Mouse (Mus musculus) midbrain, embryonic 14.5 days (tissue): ENCODE data around the gene Ap3m1. TPM values are rescaled to one million over a fixed set of nuclear protein-coding genes. Genes with fewer than 3 reads are reported as not detected.

Source experiments
- ATAC-seq: fragments of 200-750 bp; cut with Nextera tagmentation; 2 replicates; pipeline ENCODE4 v1.8.0; 2017; ENCODE audit warnings: moderate number of reproducible peaks, moderate library complexity; ENCODE audit not compliant: low FRiP score, low TSS enrichment
- DNase-seq: peaks from one replicate; pipeline ENCODE4 v3.0.0-alpha.2; 2015
- H3K27ac ChIP-seq: fragments of 300-500 bp; sonication (generic); replicated peaks from 2 replicates; pipeline ENCODE4 v1.5.1; 2014; ENCODE audit warnings: mild to moderate bottlenecking, low read depth, low read length, moderate library complexity
- H3K27me3 ChIP-seq: fragments of 300-500 bp; sonication (generic); 2 replicates; pipeline ENCODE4 v1.6.1; 2014; ENCODE audit warnings: low read length, control low read depth, mixed read lengths; ENCODE audit not compliant: control insufficient read depth, insufficient read depth
- H3K36me3 ChIP-seq: fragments of 300-500 bp; sonication (generic); 2 replicates; pipeline ENCODE4 v1.6.1; 2014; ENCODE audit warnings: low read length, control low read depth; ENCODE audit not compliant: control insufficient read depth, insufficient read depth
- H3K4me1 ChIP-seq: fragments of 300-500 bp; sonication (generic); 2 replicates; pipeline ENCODE4 v1.6.1; 2014; ENCODE audit warnings: mild to moderate bottlenecking, antibody characterized with exemption, low read length, control low read depth; ENCODE audit not compliant: control insufficient read depth, insufficient read depth
- H3K4me2 ChIP-seq: fragments of 300-500 bp; sonication (generic); 2 replicates; pipeline ENCODE4 v1.6.1; 2014; ENCODE audit warnings: mild to moderate bottlenecking, low read length, moderate library complexity
- H3K4me3 ChIP-seq: fragments of 300-500 bp; sonication (generic); replicated peaks from 2 replicates; pipeline ENCODE4 v1.5.1; 2014; ENCODE audit warnings: low read depth, low read length
- H3K9ac ChIP-seq: fragments of 300-500 bp; sonication (generic); replicated peaks from 2 replicates; pipeline ENCODE4 v1.6.1; 2014; ENCODE audit warnings: mild to moderate bottlenecking, low read length, moderate library complexity
- H3K9me3 ChIP-seq: fragments of 300-500 bp; sonication (generic); 2 replicates; pipeline ENCODE4 v1.6.1; 2016; ENCODE audit warnings: low read length, control low read depth, mixed read lengths; ENCODE audit not compliant: control insufficient read depth
- WGBS: fragments of 180-500 bp; shearing (Covaris S2); extraction: QIAGEN DNeasy Blood & Tissue Kit; methylation state at CpG from one replicate; pipeline ENCODE4 v1.1.7; 2014; 5-methylcytosine and 5-hydroxymethylcytosine counted together
- polyA plus RNA-seq: library from polyadenylated mRNA; unstranded; fragments of >200 nt; fragmentation: Nextera tagmentation; extraction: Ambion mirVana; gene quantifications from 2 replicates; pipeline ENCODE4 v1.2.1, GENCODE M21; 2014

Gene Ap3m1
- polyA plus RNA-seq, 1 experiment from 2014 or later, result 112 TPM

GRCm38 (mm10) chr14:21075751-21076500, 23.6 kb upstream of the Ap3m1 start:
- H3K4me1 ChIP-seq, result peaks cover 4% of the 10 kb centered on the region

DNA sequence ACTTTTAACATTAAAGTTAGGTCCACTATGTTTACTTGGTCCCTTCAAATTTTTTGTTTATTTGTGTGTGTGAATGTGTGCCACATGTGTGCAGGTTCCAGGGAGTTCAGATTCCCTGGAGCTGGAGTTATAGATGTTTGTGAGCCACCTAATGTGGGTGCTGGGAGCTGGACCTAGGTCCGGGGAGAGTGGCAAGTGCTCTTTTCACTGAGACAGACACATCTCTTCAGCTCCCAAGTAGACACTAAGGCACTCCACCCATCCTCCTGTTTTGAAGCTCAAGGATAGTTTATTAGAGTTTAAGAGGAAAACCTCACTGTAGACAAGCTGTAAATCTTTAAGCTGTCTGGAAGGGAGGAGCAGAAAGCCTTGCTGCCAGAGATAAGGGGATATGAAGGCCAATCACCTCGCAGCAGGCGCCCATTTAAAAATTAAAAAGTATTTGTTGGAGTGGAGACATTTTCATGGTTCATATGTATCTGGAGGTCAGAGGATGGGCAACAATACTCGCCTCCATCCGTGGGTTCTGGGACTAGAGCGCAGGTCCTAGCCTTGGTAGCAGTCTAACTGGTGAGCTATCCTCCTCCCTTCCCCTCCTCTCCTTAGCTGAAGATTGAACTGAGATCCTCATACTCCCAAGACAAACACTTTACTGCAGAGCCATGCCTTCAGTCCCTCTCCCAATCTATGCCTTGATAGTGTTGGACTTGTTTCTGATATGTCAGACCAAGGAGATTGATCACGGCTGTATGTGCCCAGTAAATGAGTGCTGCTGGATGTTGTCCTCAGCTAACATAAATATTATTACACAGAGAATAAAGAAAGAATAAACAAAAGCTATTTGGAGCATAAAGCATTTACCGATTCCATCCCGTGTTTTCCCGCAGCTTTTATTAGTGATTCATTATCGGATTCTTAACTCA, 22.4 kb upstream of the Ap3m1 start:
- ATAC-seq, result no peak
- H3K9ac ChIP-seq, result no peak overlapping the region
- peaks cover 4% of the 10 kb centered on the region for H3K4me1 ChIP-seq
- peak overlapping the region; percentile 56; the same call in 1 of the 2 replicates for H3K4me3 ChIP-seq
- 69% methylated on average over 11 of the region's 11 CpGs for WGBS
- no peak for DNase-seq
- H3K9me3 ChIP-seq, result no peaks in the 10 kb centered on the region
- no peak overlapping the region for H3K27ac ChIP-seq
- H3K36me3 ChIP-seq, result no peaks in the 10 kb centered on the region
- H3K4me2 ChIP-seq, result peak overlapping the region; percentile 64
- H3K27me3 ChIP-seq, result no peaks in the 10 kb centered on the region

More at GRCm38 (mm10) chr14:21075751-21076500, 23.6 kb upstream of the Ap3m1 start:
- peak; percentile 96 for ATAC-seq
- peak; percentile 95 for DNase-seq
- peak overlapping the region; percentile 64 for H3K4me2 ChIP-seq
- peak overlapping the region; percentile 74 for H3K27ac ChIP-seq
- no peaks in the 10 kb centered on the region for H3K9me3 ChIP-seq
- WGBS, result under 1% methylated on average over 58 of the region's 59 CpGs
- peak overlapping the region; percentile 56 for H3K4me3 ChIP-seq
- H3K27me3 ChIP-seq, result no peaks in the 10 kb centered on the region
- no peaks in the 10 kb centered on the region for H3K36me3 ChIP-seq
- peak overlapping the region; percentile 72 for H3K9ac ChIP-seq

DNA sequence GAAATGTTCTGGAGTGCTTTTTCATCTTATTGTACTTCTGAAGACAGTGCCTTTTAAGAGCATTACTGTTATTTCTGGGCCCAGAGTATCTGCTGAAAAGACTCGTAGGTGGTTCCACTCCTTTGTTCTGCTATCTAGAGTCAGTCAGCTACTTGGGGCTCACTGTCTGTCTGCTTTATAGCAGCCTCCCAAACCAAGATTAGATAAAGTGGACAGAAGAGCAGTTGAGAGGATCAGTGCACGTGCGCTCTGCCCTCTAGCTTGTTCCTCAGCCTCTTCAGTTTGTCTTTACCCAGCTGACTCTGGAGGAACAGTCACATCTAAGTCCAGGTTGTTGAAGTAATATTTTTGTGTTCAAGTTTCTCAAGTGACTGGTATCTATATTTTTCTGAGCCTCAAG, 21.7 kb upstream of the Ap3m1 start:
- Histone ChIP-seq H3K9me3 (no peaks in the 10 kb centered on the region), H3K4me1 (peaks cover 4% of the 10 kb centered on the region), H3K36me3 (no peaks in the 10 kb centered on the region), H3K9ac (no peak overlapping the region), H3K27me3 (no peaks in the 10 kb centered on the region), H3K4me2 (no peak overlapping the region), H3K4me3 (no peak overlapping the region), H3K27ac (no peak overlapping the region)
- 67% methylated on average over 3 of the region's 3 CpGs for WGBS
- ATAC-seq (no peak), DNase-seq (no peak)

DNA sequence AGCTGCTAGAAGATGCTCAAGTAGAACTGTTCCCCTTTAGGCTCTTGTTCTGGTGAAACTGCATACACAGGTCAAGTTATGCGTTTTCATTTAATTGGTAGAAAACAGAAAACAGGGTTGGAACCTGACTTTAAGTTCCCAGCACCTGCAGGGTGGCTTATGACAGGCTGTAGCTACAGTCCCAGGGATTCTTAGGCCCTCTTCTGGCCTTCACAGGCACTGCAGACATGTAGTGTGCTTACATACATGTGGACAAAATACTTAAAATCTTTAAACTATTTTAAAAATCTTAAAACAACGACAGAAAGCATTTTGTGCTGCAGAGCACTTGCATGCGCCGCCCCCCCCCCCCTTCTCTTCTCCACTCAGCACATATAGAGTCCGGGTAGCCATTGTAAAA, 17.3 kb upstream of the Ap3m1 start:
- no peak overlapping the region for H3K4me2 ChIP-seq
- no peaks in the 10 kb centered on the region for H3K36me3 ChIP-seq
- H3K27ac ChIP-seq, result no peak overlapping the region
- 89% methylated on average over 5 of the region's 5 CpGs for WGBS
- no peak overlapping the region for H3K4me3 ChIP-seq
- H3K9ac ChIP-seq, result no peak overlapping the region
- no peaks in the 10 kb centered on the region for H3K27me3 ChIP-seq
- no peak for DNase-seq
- ATAC-seq, result no peak
- H3K9me3 ChIP-seq, result no peaks in the 10 kb centered on the region
- no peaks in the 10 kb centered on the region for H3K4me1 ChIP-seq

- Histone ChIP-seq H3K27ac (no peak overlapping the region), H3K4me1 (no peaks in the 10 kb centered on the region), H3K36me3 (no peaks in the 10 kb centered on the region), H3K4me2 (no peak overlapping the region), H3K9ac (no peak overlapping the region), H3K9me3 (no peaks in the 10 kb centered on the region), H3K4me3 (no peak overlapping the region), H3K27me3 (no peaks in the 10 kb centered on the region)
- ATAC-seq (no peak), DNase-seq (no peak)
- 83% methylated on average over 8 of the region's 8 CpGs for WGBS
Observed at GRCm38 (mm10) chr14:21065490-21066162, 13.3 kb upstream of the Ap3m1 start.

GRCm38 (mm10) chr14:21064321-21064720, 12.0 kb upstream of the Ap3m1 start:
- no peak overlapping the region for H3K4me3 ChIP-seq
- H3K36me3 ChIP-seq, result no peaks in the 10 kb centered on the region
- H3K4me1 ChIP-seq, result no peaks in the 10 kb centered on the region
- ATAC-seq (no peak), DNase-seq (no peak)
- WGBS, result 71% methylated on average over 1 of the region's 1 CpGs
- H3K27ac ChIP-seq, result no peak overlapping the region
- no peaks in the 10 kb centered on the region for H3K9me3 ChIP-seq
- no peak overlapping the region for H3K4me2 ChIP-seq
- H3K27me3 ChIP-seq, result no peaks in the 10 kb centered on the region
- no peak overlapping the region for H3K9ac ChIP-seq

DNA sequence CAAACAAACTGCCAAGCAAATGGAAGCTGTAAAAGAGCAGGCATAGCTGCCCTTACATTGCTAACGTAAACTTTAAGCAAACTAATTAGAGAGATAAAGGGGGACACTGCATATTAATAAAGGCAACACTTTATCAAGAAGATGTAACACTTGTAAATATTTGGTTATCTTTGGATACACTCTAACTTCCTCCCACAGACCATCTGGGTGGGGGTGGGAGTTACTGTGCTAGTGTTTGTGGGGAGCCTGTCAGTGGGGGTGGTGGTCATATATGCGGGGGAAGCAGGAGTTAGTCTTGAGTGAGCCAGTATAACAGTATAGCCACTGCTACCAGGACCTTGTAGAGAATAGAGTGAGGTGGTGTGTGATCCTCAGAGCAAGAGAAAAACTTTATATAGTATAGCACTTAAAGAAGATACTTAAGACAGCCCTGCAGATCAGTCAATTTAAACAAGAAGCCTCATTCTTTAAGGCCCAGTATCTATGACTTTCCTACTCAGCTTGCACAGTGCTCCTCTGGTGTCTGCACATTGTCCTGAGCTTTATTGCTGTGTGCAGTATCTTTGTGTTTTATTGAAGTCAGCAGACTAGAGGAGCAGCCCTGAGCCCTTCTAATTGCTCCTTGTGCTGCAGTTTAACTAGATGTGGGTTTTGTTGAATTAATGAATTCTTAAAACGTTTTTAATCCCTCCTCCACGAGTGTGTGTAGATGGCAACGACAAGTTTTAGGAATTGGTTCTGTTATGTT, 10.6 kb upstream of the Ap3m1 start:
- H3K27ac ChIP-seq, result no peak overlapping the region
- H3K4me1 ChIP-seq, result no peaks in the 10 kb centered on the region
- no peaks in the 10 kb centered on the region for H3K36me3 ChIP-seq
- 80% methylated on average over 5 of the region's 5 CpGs for WGBS
- no peak overlapping the region for H3K9ac ChIP-seq
- no peaks in the 10 kb centered on the region for H3K9me3 ChIP-seq
- H3K27me3 ChIP-seq, result no peaks in the 10 kb centered on the region
- no peak for DNase-seq
- H3K4me2 ChIP-seq, result no peak overlapping the region
- no peak for ATAC-seq
- H3K4me3 ChIP-seq, result no peak overlapping the region

DNA sequence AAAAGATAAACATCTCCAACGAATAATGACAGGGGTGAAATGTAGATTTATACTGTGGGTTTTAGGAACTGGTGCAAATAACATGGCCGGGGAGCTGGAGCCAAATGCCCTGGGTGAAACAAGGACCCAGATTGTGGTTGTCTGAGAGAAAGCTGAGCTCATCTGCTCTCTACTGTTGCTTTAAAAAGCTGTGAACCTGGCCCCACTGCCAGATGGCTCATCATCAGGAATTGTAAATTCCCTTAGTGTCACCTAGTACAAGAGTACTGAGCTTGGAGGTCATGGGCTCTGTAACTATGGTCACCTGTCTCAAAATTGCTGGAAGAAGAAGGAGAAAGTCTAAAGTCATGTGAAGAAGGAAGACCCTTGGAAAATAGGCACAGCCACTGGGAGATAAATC, 6.7 kb upstream of the Ap3m1 start:
- no peak overlapping the region for H3K4me3 ChIP-seq
- no peak overlapping the region for H3K9ac ChIP-seq
- ATAC-seq (no peak), DNase-seq (no peak)
- 96% methylated on average over 2 of the region's 2 CpGs for WGBS
- H3K27me3 ChIP-seq, result no peaks in the 10 kb centered on the region
- H3K4me1 ChIP-seq, result no peaks in the 10 kb centered on the region
- H3K27ac ChIP-seq, result no peak overlapping the region
- no peak overlapping the region for H3K4me2 ChIP-seq
- H3K36me3 ChIP-seq, result no peaks in the 10 kb centered on the region
- H3K9me3 ChIP-seq, result no peaks in the 10 kb centered on the region
